Mouse (Mus musculus): ENCODE measurements around the gene Pla2g4e. TPM values are rescaled to one million over a fixed set of nuclear protein-coding genes. Genes with fewer than 3 reads are reported as not detected.

The Pla2g4e gene
- 1 to 10 TPM; 3.6 to 4.0 TPM for total RNA-seq (2021)

GRCm38 (mm10) chr2:120244679-120245420 lies at the start of gene Pla2g4e:
Pla2g4e (minus strand) TSS chr2:120245335.
- intact Hi-C loops (cut with DNase I), result no loop called here
- no peak for DNase-seq (ENCODE audit: low spot score)

GRCm38 (mm10) chr2:120291471-120292078 lies 46.4 kb upstream of the Pla2g4e start:
- intact Hi-C loops (cut with DNase I), result no loop called here
- no peak for DNase-seq (ENCODE audit: low spot score)

- intact Hi-C loops (cut with DNase I), result no loop called here
- DNase-seq (ENCODE audit: low spot score), result no peak
Observed at GRCm38 (mm10) chr2:120288995-120289394, 43.9 kb upstream of the Pla2g4e start, which contains the start of gene Pla2g4d. Pla2g4d (minus strand) TSS chr2:120289197.

GRCm38 (mm10) chr2:120288401-120288800 lies 43.3 kb upstream of the Pla2g4e start:
- intact Hi-C loops (cut with DNase I), result no loop called here
- DNase-seq (ENCODE audit: low spot score), result no peak

GRCm38 (mm10) chr2:120285639-120286038 lies 40.5 kb upstream of the Pla2g4e start:
- no peak for DNase-seq (ENCODE audit: low spot score)
- intact Hi-C loops (cut with DNase I), result no loop called here

- DNase-seq (ENCODE audit: low spot score), result no peak
- intact Hi-C loops (cut with DNase I), result loop anchor here (5.0 kb wide), 1 partner anchor 197 kb away; no protein-coding TSS in a partner anchor
Observed at GRCm38 (mm10) chr2:120284705-120285104, 39.6 kb upstream of the Pla2g4e start.

- intact Hi-C loops (cut with DNase I), result loop anchor here (5.0 kb wide), 1 partner anchor 197 kb away; no protein-coding TSS in a partner anchor
- no peak for DNase-seq (ENCODE audit: low spot score)
Observed at GRCm38 (mm10) chr2:120284094-120284493, 39.0 kb upstream of the Pla2g4e start.

GRCm38 (mm10) chr2:120283550-120283949 lies 38.4 kb upstream of the Pla2g4e start:
- no peak for DNase-seq (ENCODE audit: low spot score)
- intact Hi-C loops (cut with DNase I), result loop anchor here (5.0 kb wide), 1 partner anchor 196 kb away; no protein-coding TSS in a partner anchor

GRCm38 (mm10) chr2:120281221-120281620 lies 36.1 kb upstream of the Pla2g4e start:
- DNase-seq (ENCODE audit: low spot score), result no peak
- intact Hi-C loops (cut with DNase I), result loop anchor here (5.0 kb wide), 1 partner anchor 194 kb away; no protein-coding TSS in a partner anchor

- no peak for DNase-seq (ENCODE audit: low spot score)
- intact Hi-C loops (cut with DNase I), result loop anchor here (5.0 kb wide), 2 partner anchors 108 to 193 kb away; no protein-coding TSS in a partner anchor
Observed at GRCm38 (mm10) chr2:120279961-120280360, 34.8 kb upstream of the Pla2g4e start.

GRCm38 (mm10) chr2:120276951-120277350 lies 31.8 kb upstream of the Pla2g4e start:
- DNase-seq (ENCODE audit: low spot score), result no peak
- intact Hi-C loops (cut with DNase I), result loop anchor here (5.0 kb wide), 1 partner anchor 105 kb away; no protein-coding TSS in a partner anchor

- intact Hi-C loops (cut with DNase I), result no loop called here
- DNase-seq (ENCODE audit: low spot score), result no peak
Observed at GRCm38 (mm10) chr2:120268635-120269034, 23.5 kb upstream of the Pla2g4e start.

- intact Hi-C loops (cut with DNase I), result loop anchor here (2.0 kb wide), 1 partner anchor 91 kb away; no protein-coding TSS in a partner anchor
- no peak for DNase-seq (ENCODE audit: low spot score)
Observed at GRCm38 (mm10) chr2:120265523-120265922, 20.4 kb upstream of the Pla2g4e start.

- DNase-seq (ENCODE audit: low spot score), result no peak
- intact Hi-C loops (cut with DNase I), result loop anchor here (2.0 to 5.0 kb wide), 2 partner anchors 90 to 183 kb away; no protein-coding TSS in a partner anchor
Observed at GRCm38 (mm10) chr2:120264858-120265257, 19.7 kb upstream of the Pla2g4e start.

GRCm38 (mm10) chr2:120262876-120263275 lies 17.7 kb upstream of the Pla2g4e start:
- intact Hi-C loops (cut with DNase I), result loop anchor here (5.0 kb wide), 1 partner anchor 181 kb away; no protein-coding TSS in a partner anchor

GRCm38 (mm10) chr2:120261346-120261745 lies 16.2 kb upstream of the Pla2g4e start:
- intact Hi-C loops (cut with DNase I), result loop anchor here (5.0 kb wide), 1 partner anchor 179 kb away; no protein-coding TSS in a partner anchor
- no peak for DNase-seq (ENCODE audit: low spot score)

More at GRCm38 (mm10) chr2:120262876-120263275, 17.7 kb upstream of the Pla2g4e start:
- DNase-seq (ENCODE audit: low spot score), result no peak

GRCm38 (mm10) chr2:120256259-120256658 lies 11.1 kb upstream of the Pla2g4e start:
- intact Hi-C loops (cut with DNase I), result no loop called here
- no peak for DNase-seq (ENCODE audit: low spot score)

- DNase-seq (ENCODE audit: low spot score), result no peak
- intact Hi-C loops (cut with DNase I), result no loop called here
Observed at GRCm38 (mm10) chr2:120252644-120253043, 7.5 kb upstream of the Pla2g4e start.

- intact Hi-C loops (cut with DNase I), result no loop called here
- no peak for DNase-seq (ENCODE audit: low spot score)
Observed at GRCm38 (mm10) chr2:120245421-120246016, 384 bp upstream of the Pla2g4e start.

- intact Hi-C loops (cut with DNase I), result no loop called here
- DNase-seq (ENCODE audit: low spot score), result no peak
Observed at GRCm38 (mm10) chr2:120243995-120244394, 1.1 kb downstream of the Pla2g4e start.

Data from heart, postnatal 25 days (tissue).